Mouse (Mus musculus): ENCODE results near the gene Kremen2. TPM values are rescaled to one million over a fixed set of nuclear protein-coding genes. Genes with fewer than 3 reads are reported as not detected.

Gene Kremen2
- polyA plus RNA-seq, 1 experiment from 2014 or later, result 1.6 TPM

GRCm38 (mm10) chr17:23694491-23694890, 51.1 kb downstream of the Kremen2 start:
- Histone ChIP-seq H3K36me3 (replicated peaks) (no peaks in the 10 kb centered on the region), H3K27ac (no peak overlapping the region), H3K9me3 (no peaks in the 10 kb centered on the region), H3K9ac (no peak overlapping the region), H3K4me1 (peaks cover 6% of the 10 kb centered on the region), H3K27me3 (peaks cover 37% of the 10 kb centered on the region), H3K4me2 (no peak overlapping the region), H3K4me3 (replicated peaks) (no peak overlapping the region)
- 76% methylated on average over 1 of the region's 1 CpGs for WGBS
- ATAC-seq (ENCODE audit: low FRiP score), result no peak

Other genes with a start within 250 kb of the Kremen2 start
- 22.7 and 23.7 TPM in 2 replicates for gene Zfp213, start 181.6 kb downstream of the Kremen2 start, polyA plus RNA-seq (2016; fragmentation: Nextera tagmentation; extraction: Ambion mirVana)
- gene Zfp13, start 146.3 kb downstream of the Kremen2 start, polyA plus RNA-seq (2016; fragmentation: Nextera tagmentation; extraction: Ambion mirVana), result 22.1 and 22.6 TPM in 2 replicates
- 0.17 TPM in 1 of 2 replicates, not detected in the other for gene Zscan10, start 145.0 kb downstream of the Kremen2 start, polyA plus RNA-seq (2016; fragmentation: Nextera tagmentation; extraction: Ambion mirVana)
- gene Mmp25, start 100.6 kb downstream of the Kremen2 start, polyA plus RNA-seq (2016; fragmentation: Nextera tagmentation; extraction: Ambion mirVana), result 0.78 and 0.91 TPM in 2 replicates
- gene Bicdl2, start 85.3 kb downstream of the Kremen2 start, polyA plus RNA-seq (2016; fragmentation: Nextera tagmentation; extraction: Ambion mirVana), result 0.19 and 0.42 TPM in 2 replicates
- gene Hcfc1r1, start 72.2 kb downstream of the Kremen2 start, polyA plus RNA-seq (2016; fragmentation: Nextera tagmentation; extraction: Ambion mirVana), result 47.1 and 50.3 TPM in 2 replicates
- 49.3 and 49.7 TPM in 2 replicates for gene Thoc6, start 72.0 kb downstream of the Kremen2 start, polyA plus RNA-seq (2016; fragmentation: Nextera tagmentation; extraction: Ambion mirVana)
- 3.6 and 4.2 TPM in 2 replicates for gene Tnfrsf12a, start 68.4 kb downstream of the Kremen2 start, polyA plus RNA-seq (2016; fragmentation: Nextera tagmentation; extraction: Ambion mirVana)
- gene Cldn6, start 66.6 kb downstream of the Kremen2 start, polyA plus RNA-seq (2016; fragmentation: Nextera tagmentation; extraction: Ambion mirVana), result 7.1 and 8.0 TPM in 2 replicates
- 6.3 and 8.2 TPM in 2 replicates for gene Cldn9, start 61.8 kb downstream of the Kremen2 start, polyA plus RNA-seq (2016; fragmentation: Nextera tagmentation; extraction: Ambion mirVana)
- 0.17 TPM in 1 of 2 replicates, not detected in the other for gene 1520401A03Rik, start 23.1 kb downstream of the Kremen2 start, polyA plus RNA-seq (2016; fragmentation: Nextera tagmentation; extraction: Ambion mirVana)
- 47.3 and 49.6 TPM in 2 replicates for gene Pkmyt1, start 19.5 kb downstream of the Kremen2 start, polyA plus RNA-seq (2016; fragmentation: Nextera tagmentation; extraction: Ambion mirVana)
- gene Paqr4, start 5.0 kb downstream of the Kremen2 start, polyA plus RNA-seq (2016; fragmentation: Nextera tagmentation; extraction: Ambion mirVana), result 26.4 and 30.8 TPM in 2 replicates
- gene Flywch1, start 25.8 kb upstream of the Kremen2 start, polyA plus RNA-seq (2016; fragmentation: Nextera tagmentation; extraction: Ambion mirVana), result 173 and 179 TPM in 2 replicates
- 32.7 and 33.5 TPM in 2 replicates for gene Flywch2, start 40.2 kb upstream of the Kremen2 start, polyA plus RNA-seq (2016; fragmentation: Nextera tagmentation; extraction: Ambion mirVana)
- gene Srrm2, start 44.7 kb upstream of the Kremen2 start, polyA plus RNA-seq (2016; fragmentation: Nextera tagmentation; extraction: Ambion mirVana), result 660 and 697 TPM in 2 replicates
- 1,039 and 1,118 TPM in 2 replicates for gene Elob, start 83.3 kb upstream of the Kremen2 start, polyA plus RNA-seq (2016; fragmentation: Nextera tagmentation; extraction: Ambion mirVana)
- 0.14 TPM in 1 of 2 replicates, not detected in the other for gene Prss33, start 90.2 kb upstream of the Kremen2 start, polyA plus RNA-seq (2016; fragmentation: Nextera tagmentation; extraction: Ambion mirVana)
- not detected in 2 replicates for gene Prss32, start 98.0 kb upstream of the Kremen2 start, polyA plus RNA-seq (2016; fragmentation: Nextera tagmentation; extraction: Ambion mirVana)
- gene Prss41, start 98.3 kb upstream of the Kremen2 start, polyA plus RNA-seq (2016; fragmentation: Nextera tagmentation; extraction: Ambion mirVana), result 1.3 and 3.0 TPM in 2 replicates
- gene Prss21, start 122.2 kb upstream of the Kremen2 start, polyA plus RNA-seq (2016; fragmentation: Nextera tagmentation; extraction: Ambion mirVana), result not detected in 2 replicates
- not detected in 2 replicates for gene Dcpp1, start 135.0 kb upstream of the Kremen2 start, polyA plus RNA-seq (2016; fragmentation: Nextera tagmentation; extraction: Ambion mirVana)
- gene Dcpp2, start 135.0 kb upstream of the Kremen2 start, polyA plus RNA-seq (2016; fragmentation: Nextera tagmentation; extraction: Ambion mirVana), result not detected in 2 replicates
- gene Dcpp3, start 171.6 kb upstream of the Kremen2 start, polyA plus RNA-seq (2016; fragmentation: Nextera tagmentation; extraction: Ambion mirVana), result not detected in 2 replicates
- gene Sbp, start 195.8 kb upstream of the Kremen2 start, polyA plus RNA-seq (2016; fragmentation: Nextera tagmentation; extraction: Ambion mirVana), result not detected in 2 replicates
- gene Sbpl, start 209.4 kb upstream of the Kremen2 start, polyA plus RNA-seq (2016; fragmentation: Nextera tagmentation; extraction: Ambion mirVana), result not detected in 2 replicates
- not detected in 2 replicates for gene Prss30, start 234.7 kb upstream of the Kremen2 start, polyA plus RNA-seq (2016; fragmentation: Nextera tagmentation; extraction: Ambion mirVana)